Mouse (Mus musculus) G1E (cell line): ENCODE results near the gene Fut2. TPM values are rescaled to one million over a fixed set of nuclear protein-coding genes. Genes with fewer than 3 reads are reported as not detected.
"Not testable (repeated sequence)": the region's sequence is repeated elsewhere in the genome, so short reads cannot be mapped to it uniquely, and the experiment has no call there.

Experiments used
- ATAC-seq: 2 replicates; pipeline ENCODE4 v1.8.0; 2016; ENCODE audit warnings: mild to moderate bottlenecking; ENCODE audit not compliant: insufficient number of reproducible peaks, poor library complexity, low FRiP score, severe bottlenecking; ENCODE audit errors: extremely low read depth
- DNase-seq: peaks from one replicate; pipeline ENCODE4 v3.0.0; 2012; ENCODE audit warnings: low spot score
- H3K27me3 ChIP-seq: 2 replicates; pipeline ENCODE4 v1.6.1; 2012; ENCODE audit warnings: mild to moderate bottlenecking, low read length, inconsistent platforms; ENCODE audit not compliant: insufficient read depth
- H3K36me3 ChIP-seq: replicated peaks from 2 replicates; pipeline ENCODE3; 2012; ENCODE audit warnings: mild to moderate bottlenecking, inconsistent platforms
- H3K4me1 ChIP-seq: 2 replicates; pipeline ENCODE4 v1.6.1; 2012; ENCODE audit warnings: low read depth, low read length, inconsistent platforms, mixed read lengths; ENCODE audit not compliant: insufficient read depth
- H3K4me3 ChIP-seq: 2 replicates; pipeline ENCODE4 v1.5.1; 2012; ENCODE audit warnings: low read depth, mild to moderate bottlenecking, inconsistent platforms, low read length, moderate library complexity, mixed read lengths
- H3K9me3 ChIP-seq: replicated peaks from 2 replicates; pipeline ENCODE4 v1.6.1; 2012; ENCODE audit warnings: inconsistent platforms
- CTCF ChIP-seq: IDR thresholded peaks from 2 replicates; pipeline ENCODE4 v1.5.1; 2012; ENCODE audit warnings: low read depth, low read length, inconsistent platforms, mixed read lengths
- GATA1 ChIP-seq: IDR thresholded peaks from 2 replicates; pipeline ENCODE4 v1.6.1; 2012; ENCODE audit warnings: borderline replicate concordance, low read length, inconsistent platforms, mixed read lengths
- GATA2 ChIP-seq: IDR thresholded peaks from 2 replicates; pipeline ENCODE4 v1.6.1; 2012; ENCODE audit warnings: low read depth, low read length, inconsistent platforms, borderline replicate concordance
- POLR2AphosphoS5 ChIP-seq: IDR thresholded peaks from 2 replicates; pipeline ENCODE4 v1.6.1; 2012; ENCODE audit warnings: low read depth, low read length, inconsistent platforms; ENCODE audit not compliant: insufficient replicate concordance
- TAL1 ChIP-seq: conservative IDR thresholded peaks from 2 replicates; pipeline ENCODE4 v1.6.1; 2012; ENCODE audit warnings: low read depth, low read length, inconsistent platforms, mixed read lengths
- polyA plus RNA-seq: library from polyadenylated mRNA; stranded (reverse); fragments of >175 nt; gene quantifications from 2 replicates; pipeline ENCODE4 v1.2.3, GENCODE M21; 2012
- total RNA-seq, 2 experiments: library from RNA; stranded (forward) in 1 of 2; stranded (reverse) in 1 of 2; fragments of 200-1000 nt in 1 of 2; fragments of >200 nt in 1 of 2; fragmentation: Nextera tagmentation in 1 of 2; gene quantifications; 2 replicates each; pipeline ENCODE4 v1.2.3; 2014 to 2017

The Fut2 gene
- total and polyA plus RNA-seq, 3 experiments = 0.38 TPM; not detected in 2

- Histone ChIP-seq H3K27me3 (peaks cover 34% of the 10 kb centered on the region), H3K36me3 (no peaks in the 10 kb centered on the region), H3K9me3 (0 out of 2 replicates have a peak, but pooled peaks cover 3% of the 10 kb centered on the region), H3K4me3 (no peak overlapping the region), H3K4me1 (no peaks in the 10 kb centered on the region)
- TF ChIP-seq TAL1 (no peak), GATA1 (no peak), CTCF (no peak), GATA2 (no peak), POLR2AphosphoS5 (no peak)
- ATAC-seq = no peak
- DNase-seq = no peak
Observed at GRCm38 (mm10) chr7:45665303-45666138, 673 bp downstream of the Fut2 start.

- H3K4me3 ChIP-seq, DNase-seq, H3K4me1 ChIP-seq, ATAC-seq, H3K9me3 ChIP-seq, H3K36me3 ChIP-seq: not testable (repeated sequence)
- H3K27me3 ChIP-seq = peaks cover 31% of the 10 kb centered on the region
Observed at GRCm38 (mm10) chr7:45661702-45662101, 4.5 kb downstream of the Fut2 start.

- Histone ChIP-seq H3K4me1 (no peaks in the 10 kb centered on the region), H3K36me3 (no peaks in the 10 kb centered on the region), H3K27me3 (peaks cover 31% of the 10 kb centered on the region), H3K4me3 (no peak overlapping the region), H3K9me3 (no peaks in the 10 kb centered on the region)
- no peak for ATAC-seq
- DNase-seq = no peak
- TF ChIP-seq CTCF (no peak), GATA1 (no peak), GATA2 (no peak), POLR2AphosphoS5 (no peak), TAL1 (no peak)
Observed at GRCm38 (mm10) chr7:45660746-45661478, 5.3 kb downstream of the Fut2 start.

- Histone ChIP-seq H3K4me1 (no peaks in the 10 kb centered on the region), H3K9me3 (no peaks in the 10 kb centered on the region), H3K36me3 (no peaks in the 10 kb centered on the region), H3K27me3 (peaks cover 14% of the 10 kb centered on the region; the same call in 1 of the 2 replicates), H3K4me3 (0 out of 2 replicates have a peak overlapping the region, but pooled peaks have one; percentile 4)
- ATAC-seq (no peak), DNase-seq (no peak)
- no peak for TF ChIP-seq GATA1
- TF ChIP-seq TAL1 = no peak
- no peak for TF ChIP-seq GATA2
- TF ChIP-seq POLR2AphosphoS5 = no peak
- no peak for TF ChIP-seq CTCF
Observed at GRCm38 (mm10) chr7:45654424-45655047, 11.7 kb downstream of the Fut2 start.

GRCm38 (mm10) chr7:45650484-45650883, 15.7 kb downstream of the Fut2 start:
- H3K4me1 ChIP-seq, H3K9me3 ChIP-seq, H3K4me3 ChIP-seq, DNase-seq, H3K36me3 ChIP-seq, ATAC-seq: not testable (repeated sequence)
- peaks cover 26% of the 10 kb centered on the region for H3K27me3 ChIP-seq

- Histone ChIP-seq H3K9me3 (no peaks in the 10 kb centered on the region), H3K36me3 (no peaks in the 10 kb centered on the region), H3K4me1 (peaks cover 2% of the 10 kb centered on the region; the same call in 1 of the 2 replicates), H3K4me3 (no peak overlapping the region), H3K27me3 (peaks cover 33% of the 10 kb centered on the region)
- TF ChIP-seq POLR2AphosphoS5 (no peak), GATA2 (no peak), TAL1 (no peak), CTCF (no peak), GATA1 (no peak)
- DNase-seq (no peak), ATAC-seq (no peak)
Observed at GRCm38 (mm10) chr7:45649351-45649750, 16.8 kb downstream of the Fut2 start.
